Mouse (Mus musculus): ENCODE measurements around the gene Gapvd1. TPM values are rescaled to one million over a fixed set of nuclear protein-coding genes. Genes with fewer than 3 reads are reported as not detected.
"Not testable (repeated sequence)": the region's sequence is repeated elsewhere in the genome, so short reads cannot be mapped to it uniquely, and the experiment has no call there.

Gapvd1 gene
- polyA plus RNA-seq (2012; rRNA removed) = 14.0 and 16.0 TPM in 2 replicates

DNA sequence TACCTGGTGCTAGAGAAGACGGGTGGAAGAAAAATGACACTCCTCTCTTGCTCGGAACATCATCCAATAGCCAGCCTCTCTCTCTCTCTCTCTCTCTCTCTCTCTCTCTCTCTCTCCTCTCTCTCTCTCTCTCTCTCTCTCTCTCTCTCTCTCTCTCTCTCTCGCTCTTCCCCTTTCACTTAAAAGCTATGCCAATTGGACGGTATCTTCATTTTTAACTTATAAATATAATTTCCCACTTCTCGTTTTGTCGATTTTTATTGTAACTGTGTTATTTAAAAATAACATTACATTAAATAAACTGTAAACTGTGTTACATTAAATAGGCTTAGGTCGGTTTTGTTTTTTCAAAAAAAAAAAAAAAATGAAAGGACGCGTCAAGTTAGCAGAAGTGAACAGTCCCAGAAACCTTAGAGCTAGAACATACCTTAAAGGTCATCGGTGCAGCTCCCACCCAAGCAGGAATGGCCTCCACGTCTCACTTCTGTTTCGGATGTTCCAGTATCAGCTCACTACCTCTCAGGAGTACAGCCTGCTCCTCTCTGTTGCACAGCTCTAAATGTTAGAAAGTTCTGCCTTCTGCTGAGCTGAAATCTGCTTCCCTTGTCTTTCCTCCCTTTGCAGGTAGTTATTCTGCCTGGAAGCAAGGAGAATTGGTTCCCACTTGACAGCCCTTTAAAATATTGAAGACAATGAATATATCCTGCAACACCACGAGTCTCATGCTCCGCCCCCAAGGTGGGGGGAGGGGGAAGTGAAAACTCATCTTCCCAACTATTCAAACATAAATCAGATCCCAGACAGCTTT lies at the start of gene Gapvd1:
TSS of gene Gapvd1 (minus strand) at position 682 of the 808 bp plus-strand sequence.
- H3K36me3 ChIP-seq (ENCODE audit: control insufficient read depth, insufficient read depth, low read length) = no peaks in the 10 kb centered on the region
- 2% methylated on average over 14 of the region's 14 CpGs for WGBS
- H3K4me3 ChIP-seq (ENCODE audit: insufficient read depth, low read depth, low read length) = peak within 1 kb of the TSS; percentile 94
- peak within 1 kb of the TSS; percentile 88 for H3K27ac ChIP-seq (ENCODE audit: insufficient read depth, low read depth, low read length)
- TF ChIP-seq POLR2A (IDR thresholded peaks at IDR 0.05; ENCODE audit: low read depth, low read length) = no peak
- no peak for TF ChIP-seq CTCF (conservative IDR thresholded peaks at IDR 0.05; ENCODE audit: insufficient read depth, insufficient read length, low read depth, low read length)
- DNase-seq = peak; percentile 42
- H3K27me3 ChIP-seq (replicated peaks; ENCODE audit: control insufficient read depth, insufficient read depth, low read length) = no peaks in the 10 kb centered on the region
- H3K4me1 ChIP-seq (ENCODE audit: control insufficient read depth, insufficient read depth, low read length) = peaks cover 6% of the 10 kb centered on the region; the same call in 1 of the 2 replicates

DNA sequence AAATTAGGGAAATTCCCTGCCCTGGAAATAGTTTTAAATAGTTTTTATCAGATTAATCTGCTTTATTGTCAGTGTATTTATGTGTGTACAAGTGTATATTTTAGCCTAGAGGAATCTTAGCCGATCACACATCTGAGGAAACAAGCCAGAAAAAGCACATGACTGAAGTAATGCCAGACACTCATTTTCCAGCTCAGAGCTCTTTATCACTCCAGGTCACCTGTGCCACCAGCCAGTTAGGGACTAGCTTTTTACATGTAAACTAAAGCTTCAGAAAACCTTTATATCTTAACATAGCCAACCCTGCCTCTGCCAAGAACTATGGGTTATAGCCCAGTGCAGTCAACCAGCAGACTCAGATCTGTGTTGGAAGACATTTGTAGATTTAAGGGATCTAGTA lies 49.8 kb upstream of the Gapvd1 start:
- 2% methylated on average over 1 of the region's 1 CpGs for WGBS
- Histone ChIP-seq H3K36me3 (ENCODE audit: control insufficient read depth, insufficient read depth, low read length) (peaks cover 3% of the 10 kb centered on the region; the same call in 1 of the 2 replicates), H3K27ac (ENCODE audit: insufficient read depth, low read depth, low read length) (0 out of 2 replicates have a peak overlapping the region, but pooled peaks have one; percentile 36), H3K4me3 (ENCODE audit: insufficient read depth, low read depth, low read length) (no peak overlapping the region), H3K27me3 (replicated peaks; ENCODE audit: control insufficient read depth, insufficient read depth, low read length) (no peaks in the 10 kb centered on the region), H3K4me1 (ENCODE audit: control insufficient read depth, insufficient read depth, low read length) (peaks cover 26% of the 10 kb centered on the region)
- TF ChIP-seq POLR2A (IDR thresholded peaks at IDR 0.05; ENCODE audit: low read depth, low read length) = no peak
- no peak for TF ChIP-seq CTCF (conservative IDR thresholded peaks at IDR 0.05; ENCODE audit: insufficient read depth, insufficient read length, low read depth, low read length)
- DNase-seq = peak; percentile 75

GRCm38 (mm10) chr2:34804172-34804571 lies 49.1 kb upstream of the Gapvd1 start:
- peaks cover 26% of the 10 kb centered on the region for H3K4me1 ChIP-seq (ENCODE audit: control insufficient read depth, insufficient read depth, low read length)
- TF ChIP-seq CTCF (conservative IDR thresholded peaks at IDR 0.05; ENCODE audit: insufficient read depth, insufficient read length, low read depth, low read length) (no peak), POLR2A (IDR thresholded peaks at IDR 0.05; ENCODE audit: low read depth, low read length) (no peak)
- no peak for DNase-seq
- H3K4me3 ChIP-seq (ENCODE audit: insufficient read depth, low read depth, low read length) = no peak overlapping the region
- no peaks in the 10 kb centered on the region for H3K27me3 ChIP-seq (replicated peaks; ENCODE audit: control insufficient read depth, insufficient read depth, low read length)
- H3K36me3 ChIP-seq (ENCODE audit: control insufficient read depth, insufficient read depth, low read length) = peaks cover 3% of the 10 kb centered on the region; the same call in 1 of the 2 replicates
- H3K27ac ChIP-seq (ENCODE audit: insufficient read depth, low read depth, low read length) = peak overlapping the region; percentile 60; the same call in 1 of the 2 replicates
- 93% methylated on average over 2 of the region's 2 CpGs for WGBS

GRCm38 (mm10) chr2:34803746-34804145 lies 48.7 kb upstream of the Gapvd1 start:
- 58% methylated on average over 3 of the region's 3 CpGs for WGBS
- peaks cover 3% of the 10 kb centered on the region; the same call in 1 of the 2 replicates for H3K36me3 ChIP-seq (ENCODE audit: control insufficient read depth, insufficient read depth, low read length)
- no peak overlapping the region for H3K4me3 ChIP-seq (ENCODE audit: insufficient read depth, low read depth, low read length)
- no peak for TF ChIP-seq POLR2A (IDR thresholded peaks at IDR 0.05; ENCODE audit: low read depth, low read length)
- TF ChIP-seq CTCF (conservative IDR thresholded peaks at IDR 0.05; ENCODE audit: insufficient read depth, insufficient read length, low read depth, low read length) = no peak
- no peaks in the 10 kb centered on the region for H3K27me3 ChIP-seq (replicated peaks; ENCODE audit: control insufficient read depth, insufficient read depth, low read length)
- peaks cover 30% of the 10 kb centered on the region for H3K4me1 ChIP-seq (ENCODE audit: control insufficient read depth, insufficient read depth, low read length)
- DNase-seq = no peak
- no peak overlapping the region for H3K27ac ChIP-seq (ENCODE audit: insufficient read depth, low read depth, low read length)

DNA sequence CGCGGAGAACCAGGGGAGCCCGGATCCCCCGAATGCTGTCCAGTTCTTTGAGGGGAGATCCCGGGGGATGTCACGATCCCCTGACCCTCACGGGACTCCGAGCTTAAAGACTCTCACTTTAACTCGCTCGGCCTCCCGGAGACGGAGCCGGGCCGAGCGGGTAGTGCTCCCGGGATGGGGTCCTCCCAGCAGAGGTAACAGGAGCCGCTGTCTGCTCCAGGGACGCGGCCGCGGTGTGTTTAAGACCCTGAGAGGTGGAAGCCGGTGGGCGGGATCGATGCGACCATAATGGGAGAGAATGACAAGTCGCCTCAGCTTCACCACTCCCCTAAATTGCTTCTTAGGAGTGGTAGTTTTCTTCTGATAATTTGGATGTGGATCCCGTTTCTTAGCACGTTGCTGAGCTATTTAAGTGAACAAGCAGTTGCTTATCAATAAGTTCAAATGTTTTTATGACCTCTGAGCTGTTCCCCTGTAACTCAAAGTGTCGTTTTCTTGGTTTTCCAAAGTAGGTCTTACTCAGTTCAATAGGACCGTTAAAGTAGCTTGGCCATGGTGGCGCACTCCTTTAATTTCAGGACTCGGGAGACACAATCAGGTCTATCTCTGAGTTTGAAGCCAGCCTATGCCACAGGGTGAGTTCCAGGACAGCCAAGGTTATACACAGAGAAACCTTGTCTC lies 47.7 kb upstream of the Gapvd1 start:
- WGBS = under 1% methylated on average over 32 of the region's 32 CpGs
- H3K4me3 ChIP-seq (ENCODE audit: insufficient read depth, low read depth, low read length) = peak overlapping the region; percentile 81
- H3K27me3 ChIP-seq (replicated peaks; ENCODE audit: control insufficient read depth, insufficient read depth, low read length); H3K36me3 ChIP-seq (ENCODE audit: control insufficient read depth, insufficient read depth, low read length): not testable (repeated sequence)
- H3K27ac ChIP-seq (ENCODE audit: insufficient read depth, low read depth, low read length) = peak overlapping the region; percentile 89
- H3K4me1 ChIP-seq (ENCODE audit: control insufficient read depth, insufficient read depth, low read length) = peaks cover 24% of the 10 kb centered on the region
- DNase-seq = peak; percentile 47

GRCm38 (mm10) chr2:34801516-34802482 lies 46.8 kb upstream of the Gapvd1 start:
- Histone ChIP-seq H3K27me3 (replicated peaks; ENCODE audit: control insufficient read depth, insufficient read depth, low read length) (no peaks in the 10 kb centered on the region), H3K4me3 (ENCODE audit: insufficient read depth, low read depth, low read length) (peak overlapping the region; percentile 81), H3K36me3 (ENCODE audit: control insufficient read depth, insufficient read depth, low read length) (no peaks in the 10 kb centered on the region; the same call in 1 of the 2 replicates), H3K4me1 (ENCODE audit: control insufficient read depth, insufficient read depth, low read length) (peaks cover 20% of the 10 kb centered on the region), H3K27ac (ENCODE audit: insufficient read depth, low read depth, low read length) (peak overlapping the region; percentile 89)
- peak; percentile 80 for TF ChIP-seq POLR2A (IDR thresholded peaks at IDR 0.05; ENCODE audit: low read depth, low read length)
- TF ChIP-seq CTCF (conservative IDR thresholded peaks at IDR 0.05; ENCODE audit: insufficient read depth, insufficient read length, low read depth, low read length) = no peak
- DNase-seq = peak; percentile 99
- WGBS = 6% methylated on average over 39 of the region's 39 CpGs
